Mouse (Mus musculus) monocyte, adult 2 months (primary cell): Measurements from ENCODE around the gene Retreg3.
"Not testable (repeated sequence)": the region's sequence is repeated elsewhere in the genome, so short reads cannot be mapped to it uniquely, and the experiment has no call there.

Experiments used
- DNase-seq, 2 experiments: peaks; one replicate each; pipeline ENCODE4 v3.0.0; 2022; ENCODE audit warnings: low spot score in 2 of 2, low read depth in 1 of 2

The Retreg3 gene

DNA sequence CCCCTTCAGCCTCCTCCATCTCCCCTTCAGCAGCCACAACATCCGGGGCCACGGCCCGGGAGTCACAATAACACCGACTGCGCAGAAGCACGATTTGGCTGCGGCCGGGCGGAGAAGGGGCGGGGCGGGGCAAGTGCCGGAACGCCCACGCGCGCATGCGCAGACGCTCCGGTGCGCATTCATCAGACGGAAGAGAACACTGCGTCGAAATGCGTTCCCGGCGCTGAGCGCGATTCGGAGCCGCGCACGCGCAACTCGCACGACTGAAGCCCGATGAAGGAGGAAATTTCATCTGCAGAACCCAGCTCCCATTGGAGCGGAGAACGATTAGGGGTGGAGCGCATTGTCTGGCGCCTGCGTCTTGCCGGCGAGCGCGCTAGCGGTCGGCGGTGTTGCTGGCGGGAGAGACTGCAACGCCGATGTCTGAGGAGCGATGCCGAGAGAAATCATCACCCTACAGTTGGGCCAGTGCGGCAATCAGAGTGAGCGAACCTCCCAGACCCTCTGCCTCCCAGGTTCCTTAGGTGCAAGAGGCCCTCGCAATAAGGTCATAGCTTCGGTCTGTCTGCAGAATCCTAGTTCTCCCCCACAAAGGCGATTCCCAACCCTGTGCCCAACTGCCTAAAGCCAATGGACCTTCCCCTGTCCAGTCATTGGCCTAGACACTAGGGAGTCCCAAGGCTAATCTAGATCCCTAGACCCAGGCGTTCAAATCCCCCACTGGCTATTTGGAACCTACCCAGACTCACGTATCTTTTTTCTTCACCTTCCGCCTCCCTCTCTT lies at the start of gene Retreg3, which contains the start of gene Tubg1:
TSS of gene Retreg3 (minus strand) at position 133 of the 784 bp plus-strand sequence.
TSS of gene Tubg1 (plus strand) at position 178 of the 784 bp plus-strand sequence.
- DNase-seq: peak; percentile 96 to 99

GRCm38 (mm10) chr11:101168301-101168980 lies 48.7 kb upstream of the Retreg3 start:
- no peak for DNase-seq

GRCm38 (mm10) chr11:101167963-101168300 lies 48.2 kb upstream of the Retreg3 start:
- no peak for DNase-seq

DNA sequence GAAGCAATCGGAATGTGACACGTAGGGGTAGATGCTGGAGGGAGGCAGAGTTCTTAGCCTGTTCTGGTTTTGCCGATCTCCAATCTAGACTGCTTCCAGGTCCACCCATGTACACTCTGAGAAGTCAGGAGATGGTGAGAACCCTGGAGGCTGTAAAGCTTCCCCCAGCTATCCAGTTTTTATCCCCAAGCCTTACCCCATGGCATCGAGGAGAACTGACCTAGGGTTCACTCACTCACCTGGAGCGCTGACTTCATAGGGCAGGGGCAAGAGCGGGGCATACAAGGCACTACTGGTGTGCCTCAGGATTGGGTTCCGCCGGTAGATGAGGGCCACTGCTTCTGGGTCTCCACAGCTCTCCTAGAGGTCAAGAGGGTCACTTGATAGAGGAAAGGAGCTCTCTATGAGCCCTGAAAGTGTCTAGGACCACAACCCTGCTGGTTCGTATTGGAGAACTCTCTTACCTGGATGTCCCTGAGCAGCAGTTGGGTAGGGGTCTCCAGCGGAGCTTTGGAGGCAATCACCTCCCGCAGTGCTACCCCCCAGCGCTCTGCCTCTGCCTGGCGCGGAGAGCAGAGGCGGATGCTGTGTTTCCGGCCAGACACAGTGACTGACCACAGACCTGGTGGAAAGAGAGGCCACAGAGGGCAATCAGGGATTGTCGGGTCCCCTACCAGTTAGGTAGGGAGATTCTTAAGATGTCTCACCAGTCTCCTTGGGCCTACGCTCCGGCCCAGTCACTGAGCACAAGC lies 47.7 kb upstream of the Retreg3 start:
- DNase-seq: no peak

- DNase-seq: no peak
These were observed 46.7 kb upstream of the Retreg3 start for GRCm38 (mm10) chr11:101166357-101166756.

DNA sequence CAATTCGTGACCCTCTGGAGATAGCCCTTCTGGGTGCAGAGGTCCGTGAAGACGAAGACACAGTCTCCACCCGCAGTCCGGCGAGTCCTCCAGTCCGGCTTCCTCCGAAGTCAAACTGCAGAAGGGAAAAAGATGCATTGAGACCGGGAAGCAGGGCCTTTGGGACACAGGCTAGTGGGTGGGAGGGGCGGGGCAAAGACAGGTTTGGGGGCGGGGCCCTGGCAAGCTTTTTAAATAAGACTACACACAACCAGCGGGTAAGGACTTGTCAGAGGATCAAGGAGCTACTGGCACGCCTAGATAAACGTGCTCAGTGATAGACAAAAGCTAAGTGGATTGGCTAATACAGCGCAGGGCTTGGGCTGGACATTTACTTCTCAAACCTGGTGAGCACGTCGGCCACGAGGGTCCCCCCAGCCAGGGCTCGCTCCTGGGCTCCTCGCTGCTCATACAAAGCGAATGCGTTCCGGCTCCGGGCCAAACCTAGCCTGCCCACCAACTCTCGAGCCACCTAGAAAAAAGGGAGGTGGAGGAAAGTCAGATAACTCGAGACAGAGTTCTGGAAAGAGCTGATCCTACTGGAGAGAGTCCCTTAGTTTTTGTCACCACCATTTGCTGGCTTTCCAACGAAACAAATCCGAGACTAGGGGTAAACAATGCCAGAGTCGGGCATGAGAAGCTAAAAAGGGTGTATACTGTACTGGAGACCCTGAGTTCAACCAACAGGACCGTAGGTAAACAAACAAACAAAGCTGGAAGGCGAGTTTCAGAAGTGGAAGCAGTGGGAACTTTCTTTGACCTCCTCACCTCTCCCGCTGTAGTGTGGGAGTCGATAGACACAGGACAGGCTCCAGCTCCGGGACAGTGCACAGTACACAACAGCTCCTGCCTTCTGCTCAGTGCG lies 45.2 kb upstream of the Retreg3 start:
- no peak for DNase-seq

GRCm38 (mm10) chr11:101164351-101164665 lies 44.6 kb upstream of the Retreg3 start:
- DNase-seq: no peak

- no peak for DNase-seq
These were observed 44.0 kb upstream of the Retreg3 start for GRCm38 (mm10) chr11:101163476-101164350.

- DNase-seq: no peak
These were observed 43.1 kb upstream of the Retreg3 start for GRCm38 (mm10) chr11:101162772-101163171.

DNA sequence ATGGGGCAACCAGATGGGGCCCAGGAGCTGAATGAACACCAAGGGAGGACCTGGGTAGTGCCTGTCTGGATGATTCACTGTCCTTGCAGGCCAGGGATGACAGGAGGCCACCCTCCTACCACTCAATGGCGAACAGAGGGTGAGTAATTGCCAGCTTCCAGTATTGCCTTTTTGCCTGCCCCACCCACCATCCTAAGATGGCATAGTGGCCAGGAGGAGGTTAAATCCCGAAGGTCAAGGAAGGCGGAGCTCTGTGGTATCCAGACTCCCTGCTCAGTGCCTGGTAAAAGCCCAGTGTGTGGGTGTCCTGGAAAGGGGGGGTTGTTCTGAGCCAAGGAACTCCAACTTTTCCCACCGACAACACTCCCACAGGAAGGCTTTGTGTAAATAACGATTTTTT lies 42.6 kb upstream of the Retreg3 start:
- DNase-seq: no peak

DNA sequence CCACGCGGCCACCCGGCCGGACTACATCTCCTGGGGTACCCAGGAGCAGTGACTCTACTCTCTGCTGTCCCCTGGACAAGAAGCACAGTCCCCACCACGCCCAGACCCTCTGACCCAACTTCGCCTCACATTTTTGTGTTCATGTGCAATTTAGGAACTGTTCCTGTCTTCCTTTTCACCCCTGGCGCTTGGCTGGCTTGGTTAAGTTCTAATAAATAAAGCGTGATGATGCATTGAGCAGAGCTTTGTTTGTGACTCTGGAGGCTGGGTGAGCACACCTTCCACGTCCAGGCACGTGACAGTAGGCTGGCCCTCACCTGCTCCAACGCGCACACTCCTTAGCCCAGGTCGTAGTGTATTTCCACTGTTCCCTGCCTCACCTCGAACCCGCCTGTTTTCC lies 41.9 kb upstream of the Retreg3 start:
- DNase-seq: no peak

DNA sequence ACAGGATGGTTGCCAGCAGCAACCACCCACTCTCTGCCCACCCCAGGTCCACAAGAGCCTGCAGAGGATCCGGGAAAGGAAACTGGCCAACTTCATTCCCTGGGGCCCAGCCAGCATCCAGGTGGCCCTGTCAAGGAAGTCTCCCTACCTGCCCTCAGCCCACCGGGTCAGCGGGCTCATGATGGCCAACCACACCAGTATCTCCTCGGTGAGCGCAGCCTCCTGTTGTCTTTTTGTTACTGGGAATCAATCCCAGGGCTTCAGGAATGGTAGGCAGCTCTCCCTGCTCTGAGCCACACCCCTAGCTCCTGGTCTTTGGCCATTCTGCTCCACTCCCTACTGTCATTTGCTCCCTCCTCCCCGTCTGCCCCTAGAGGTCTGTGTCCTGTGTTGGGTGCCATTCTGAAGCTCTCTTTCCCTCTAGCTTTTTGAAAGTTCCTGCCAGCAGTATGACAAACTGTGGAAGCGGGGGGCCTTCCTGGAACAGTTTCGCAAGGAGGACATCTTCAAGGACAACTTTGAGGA lies 41.4 kb upstream of the Retreg3 start:
- DNase-seq: not testable (repeated sequence)

- DNase-seq: not testable (repeated sequence)
These were observed 40.5 kb upstream of the Retreg3 start for GRCm38 (mm10) chr11:101160151-101160550.

- DNase-seq: no peak
These were observed 36.2 kb upstream of the Retreg3 start, which contains the start of gene Tubg2 for GRCm38 (mm10) chr11:101155728-101156371. Gene Tubg2 (plus strand): TSS chr11:101155907.

- no peak for DNase-seq
These were observed 35.5 kb upstream of the Retreg3 start for GRCm38 (mm10) chr11:101155151-101155550.

- no peak for DNase-seq
These were observed 35.0 kb upstream of the Retreg3 start for GRCm38 (mm10) chr11:101154648-101155047.

DNA sequence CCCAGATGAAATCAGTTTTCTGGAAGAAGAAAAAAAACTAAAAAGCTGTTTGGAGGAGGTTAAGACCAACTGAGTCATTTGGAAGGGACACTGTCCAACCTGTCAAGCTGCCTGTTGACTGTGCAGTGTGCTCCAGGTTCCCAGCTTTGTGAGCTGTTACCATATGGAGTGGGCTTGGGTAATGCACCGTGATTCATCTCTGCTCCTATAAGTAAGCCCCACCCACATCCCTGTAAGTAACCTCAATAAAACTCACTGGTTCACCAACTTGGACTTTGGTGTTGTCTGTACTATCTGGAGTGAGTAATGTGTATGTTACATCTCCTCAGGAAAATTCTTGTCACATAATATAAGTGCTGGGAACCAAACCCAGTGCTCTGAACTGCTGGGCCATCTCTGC lies 33.1 kb upstream of the Retreg3 start:
- DNase-seq: no peak

GRCm38 (mm10) chr11:101151063-101151462 lies 31.4 kb upstream of the Retreg3 start:
- no peak for DNase-seq
